ENCODE assay signal across 12 mouse cellular contexts in the genomic region with DNA sequence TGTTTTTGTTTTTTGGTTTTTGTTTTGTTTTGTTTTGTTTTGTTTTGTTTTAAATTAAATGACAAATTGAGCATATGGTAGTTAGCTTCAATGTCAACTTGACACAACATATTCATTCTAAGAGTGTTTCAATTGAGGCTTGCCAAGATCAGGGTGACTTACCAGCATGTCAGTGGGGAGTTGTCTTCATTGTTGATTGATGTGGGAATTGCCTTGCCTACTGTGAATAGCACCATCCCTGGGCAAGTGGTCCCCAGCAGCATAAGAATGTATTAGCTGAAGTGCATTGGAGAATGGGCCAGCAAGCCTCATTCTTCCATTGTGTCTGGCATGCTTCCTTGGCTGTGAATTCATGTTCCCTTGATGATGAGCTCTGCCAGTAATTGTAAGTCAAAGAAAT.
"Had no signal": no experiment of that assay in that cellular context is flagged by ENCODE, and none has a peak within 500 bp of the region (broad histone marks: within the 10 kb centered on the region; RNA-seq: fewer than 3 reads in every experiment).

No protein-coding gene starts in this region.

- H3K36me3 ChIP-seq: limb, embryonic 13.5 days; midbrain, embryonic 15.5 days; neural tube, embryonic 13.5 days had no signal

- H3K4me2 ChIP-seq: limb, embryonic 13.5 days; midbrain, embryonic 15.5 days; neural tube, embryonic 13.5 days had no signal

- H3K27ac ChIP-seq: limb, embryonic 13.5 days; liver, embryonic 14.5 days; midbrain, embryonic 15.5 days; neural tube, embryonic 13.5 days had no signal

- H3K9me3 ChIP-seq: limb, embryonic 13.5 days; midbrain, embryonic 15.5 days; neural tube, embryonic 13.5 days had no signal

- H3K4me3 ChIP-seq: limb, embryonic 13.5 days; midbrain, embryonic 15.5 days; neural tube, embryonic 13.5 days had no signal

- H3K27me3 ChIP-seq: limb, embryonic 13.5 days; midbrain, embryonic 15.5 days; neural tube, embryonic 13.5 days had no signal

- H3K4me1 ChIP-seq: limb, embryonic 13.5 days; midbrain, embryonic 15.5 days; neural tube, embryonic 13.5 days had no signal

- DNase-seq: kidney, adult 8-10 months; kidney, postnatal 25 days; layer of hippocampus, adult 9-11 months; layer of hippocampus, postnatal 36 days; lung, adult 18-20 months; right cerebral cortex, adult 18-20 months; right cerebral cortex, postnatal 25 days; thymus, postnatal 36 days had no signal

- H3K9ac ChIP-seq: limb, embryonic 13.5 days; liver, embryonic 14.5 days; midbrain, embryonic 15.5 days; neural tube, embryonic 13.5 days had no signal

- ATAC-seq: midbrain, embryonic 15.5 days had no signal
